Mouse (Mus musculus) frontal cortex, postnatal 25 days (tissue): ENCODE measurements around the gene Sh3bgrl2.

Experiments
- DNase-seq, 2 experiments: peaks; one replicate each; pipeline ENCODE4 v3.0.0; 2022; ENCODE audit warnings: low spot score in 2 of 2

Gene Sh3bgrl2

GRCm38 (mm10) chr9:83631920-83632319, 83.8 kb downstream of the Sh3bgrl2 start:
- no peak for DNase-seq

GRCm38 (mm10) chr9:83634703-83635102, 86.6 kb downstream of the Sh3bgrl2 start:
- DNase-seq, result no peak

GRCm38 (mm10) chr9:83635997-83636396, 87.9 kb downstream of the Sh3bgrl2 start:
- DNase-seq, result no peak

GRCm38 (mm10) chr9:83643139-83643538, 95.0 kb downstream of the Sh3bgrl2 start:
- no peak for DNase-seq

- no peak for DNase-seq
These were observed 95.7 kb downstream of the Sh3bgrl2 start for GRCm38 (mm10) chr9:83643833-83644232.

- no peak for DNase-seq
These were observed 98.1 kb downstream of the Sh3bgrl2 start for GRCm38 (mm10) chr9:83646215-83646614.

GRCm38 (mm10) chr9:83646691-83647090, 98.6 kb downstream of the Sh3bgrl2 start:
- DNase-seq, result no peak

GRCm38 (mm10) chr9:83647919-83648705, 100.0 kb downstream of the Sh3bgrl2 start:
- DNase-seq, result no peak

GRCm38 (mm10) chr9:83648733-83649132, 100.6 kb downstream of the Sh3bgrl2 start:
- DNase-seq, result no peak

- DNase-seq, result no peak
These were observed 103.9 kb downstream of the Sh3bgrl2 start for GRCm38 (mm10) chr9:83652015-83652414.

GRCm38 (mm10) chr9:83652590-83653172, 104.6 kb downstream of the Sh3bgrl2 start:
- no peak for DNase-seq

GRCm38 (mm10) chr9:83654601-83655000, 106.5 kb downstream of the Sh3bgrl2 start:
- DNase-seq, result no peak

GRCm38 (mm10) chr9:83656960-83657651, 109.0 kb downstream of the Sh3bgrl2 start:
- no peak for DNase-seq

GRCm38 (mm10) chr9:83657652-83658002, 109.5 kb downstream of the Sh3bgrl2 start:
- no peak for DNase-seq

GRCm38 (mm10) chr9:83659081-83659480, 111.0 kb downstream of the Sh3bgrl2 start:
- DNase-seq, result no peak

- DNase-seq, result no peak
These were observed 113.7 kb downstream of the Sh3bgrl2 start for GRCm38 (mm10) chr9:83661811-83662210.

GRCm38 (mm10) chr9:83663981-83664897, 116.1 kb downstream of the Sh3bgrl2 start:
- no peak for DNase-seq

GRCm38 (mm10) chr9:83664951-83665350, 116.8 kb downstream of the Sh3bgrl2 start:
- DNase-seq, result no peak

GRCm38 (mm10) chr9:83667031-83667430, 118.9 kb downstream of the Sh3bgrl2 start:
- DNase-seq, result no peak

- no peak for DNase-seq
These were observed 131.5 kb downstream of the Sh3bgrl2 start for GRCm38 (mm10) chr9:83679626-83680025.
